Mouse (Mus musculus): ENCODE results near the gene Fam53b.

DNA sequence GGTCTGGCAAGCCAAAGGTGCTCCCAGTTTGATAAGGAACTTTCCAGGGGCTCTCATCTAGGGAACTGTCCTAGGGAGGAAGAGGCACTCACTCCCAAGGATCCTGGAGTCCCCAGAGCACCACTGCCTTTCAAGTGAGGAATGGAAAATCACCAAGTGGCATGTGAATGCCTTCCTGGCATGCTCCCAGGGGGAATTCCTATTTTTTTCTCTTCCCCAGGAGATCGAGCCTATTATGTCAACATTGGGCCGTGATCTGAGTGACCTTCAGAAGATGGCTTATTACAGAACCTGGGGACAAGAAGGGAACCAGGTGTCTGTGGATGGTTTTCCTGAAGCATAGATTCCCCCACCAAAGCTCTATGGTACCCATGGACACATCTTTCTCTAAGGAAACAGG, 62.0 kb downstream of the Fam53b start:
- TF ChIP-seq FLI1 (IDR thresholded peaks at IDR 0.05; ENCODE audit: low read length) (no peak), GATA1 (IDR thresholded peaks at IDR 0.05; ENCODE audit: borderline replicate concordance, low read length) (no peak)

Measured in megakaryocyte, embryonic 14.5 days (primary cell).